Mouse (Mus musculus): Measurements from ENCODE around the gene Tmem178.

DNA sequence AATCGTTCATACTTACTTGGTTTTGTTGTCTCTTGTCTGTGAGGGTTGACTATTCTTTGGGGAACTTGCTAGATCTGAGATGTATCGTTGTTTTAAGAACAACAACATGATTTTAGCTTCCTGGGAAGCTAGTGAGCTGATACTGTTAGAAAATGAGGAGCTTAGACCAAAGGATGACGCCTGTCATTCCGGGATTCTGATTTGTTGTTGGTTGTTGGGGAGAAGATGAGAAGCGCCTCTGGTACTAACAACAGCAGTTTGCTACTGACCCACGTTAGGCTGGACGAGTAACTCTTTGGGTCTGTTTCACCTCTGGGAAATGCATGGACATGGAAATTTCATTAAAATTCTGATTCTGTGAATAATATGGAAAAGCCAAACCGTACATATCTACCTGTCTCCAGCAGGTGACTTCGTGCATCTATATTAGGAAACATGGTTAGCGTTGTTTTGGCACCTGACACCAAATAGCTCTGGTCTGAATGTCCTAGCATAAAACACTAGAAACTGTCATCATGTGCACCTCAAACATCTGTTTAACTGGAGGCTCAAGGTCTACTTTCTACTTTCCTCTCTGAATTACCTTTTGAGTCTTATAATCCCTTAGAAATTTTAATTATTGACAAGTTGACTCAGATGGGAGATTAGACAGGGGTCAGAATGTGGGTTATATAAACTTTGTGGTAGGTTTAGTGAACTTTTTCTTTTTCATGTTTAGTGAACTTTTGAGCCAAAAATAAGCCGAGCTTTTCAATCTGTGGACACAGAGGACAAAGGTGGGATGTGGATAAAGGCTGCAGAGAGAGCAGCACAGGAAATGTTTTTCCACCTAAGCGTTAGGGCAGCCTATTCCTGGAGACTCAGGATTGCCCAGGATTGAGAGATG lies 2.9 kb downstream of the Tmem178 start:
- TF ChIP-seq CTCF (IDR thresholded peaks at IDR 0.05; ENCODE audit: low read depth) (no peak), EP300 (optimal IDR thresholded peaks at IDR 0.05) (no peak)
